Mouse (Mus musculus) bone marrow macrophage, adult 2 months (primary cell): ENCODE data around the gene Zc3h7b.

Experiments used
- CTCF ChIP-seq: IDR thresholded peaks from 2 replicates; pipeline ENCODE4 v1.5.1; 2012; ENCODE audit warnings: low read depth, mild to moderate bottlenecking, low read length, moderate library complexity
- POLR2A ChIP-seq: IDR thresholded peaks from 2 replicates; pipeline ENCODE4 v1.6.1; 2012; ENCODE audit warnings: mild to moderate bottlenecking, low read depth, low read length, borderline replicate concordance

GRCm38 (mm10) chr15:81698532-81698931 is 46.3 kb upstream of the Zc3h7b start:
- no peak for TF ChIP-seq CTCF
- TF ChIP-seq POLR2A, result no peak
